Mouse (Mus musculus): ENCODE measurements at regions not wholly inside any gene's neighbourhood (a gene's known extent, or its start where the extent isn't known, plus 50 kb on each side); places are given as distances from the start of the nearest gene placed in this dataset.

- Histone ChIP-seq H3K9me3 (no peaks in the 10 kb centered on the region), H3K27me3 (replicated peaks) (no peaks in the 10 kb centered on the region), H3K27ac (no peak overlapping the region), H3K4me3 (replicated peaks) (no peak overlapping the region), H3K4me2 (replicated peaks) (no peak overlapping the region), H3K4me1 (replicated peaks) (no peaks in the 10 kb centered on the region), H3K36me3 (no peaks in the 10 kb centered on the region), H3K9ac (no peak overlapping the region)
- 43% methylated on average over 4 of the region's 4 CpGs for WGBS
- ATAC-seq: no peak
Observed at GRCm38 (mm10) chr11:40394283-40394758, 300.7 kb downstream of the Mat2b start.

GRCm38 (mm10) chr11:40380696-40381095 is 314.3 kb downstream of the Mat2b start:
- Histone ChIP-seq H3K9ac (no peak overlapping the region), H3K27me3 (replicated peaks) (no peaks in the 10 kb centered on the region), H3K36me3 (no peaks in the 10 kb centered on the region), H3K4me3 (replicated peaks) (no peak overlapping the region), H3K4me2 (replicated peaks) (no peak overlapping the region), H3K4me1 (replicated peaks) (no peaks in the 10 kb centered on the region), H3K9me3 (no peaks in the 10 kb centered on the region), H3K27ac (no peak overlapping the region)
- WGBS: 84% methylated on average over 3 of the region's 3 CpGs
- ATAC-seq: no peak

- Histone ChIP-seq H3K4me2 (replicated peaks) (no peak overlapping the region), H3K27me3 (replicated peaks) (no peaks in the 10 kb centered on the region), H3K9me3 (no peaks in the 10 kb centered on the region), H3K4me3 (replicated peaks) (no peak overlapping the region), H3K27ac (no peak overlapping the region), H3K4me1 (replicated peaks) (no peaks in the 10 kb centered on the region), H3K36me3 (no peaks in the 10 kb centered on the region), H3K9ac (no peak overlapping the region)
- WGBS: 84% methylated on average over 2 of the region's 2 CpGs
- ATAC-seq: no peak
Observed at GRCm38 (mm10) chr11:40371696-40372095, 323.3 kb downstream of the Mat2b start.

GRCm38 (mm10) chr11:40366573-40366972 is 328.4 kb downstream of the Mat2b start:
- Histone ChIP-seq H3K9me3 (no peaks in the 10 kb centered on the region), H3K4me3 (replicated peaks) (no peak overlapping the region), H3K36me3 (no peaks in the 10 kb centered on the region), H3K27me3 (replicated peaks) (no peaks in the 10 kb centered on the region), H3K27ac (no peak overlapping the region), H3K4me1 (replicated peaks) (no peaks in the 10 kb centered on the region), H3K9ac (no peak overlapping the region), H3K4me2 (replicated peaks) (no peak overlapping the region)
- ATAC-seq: no peak

- H3K36me3 ChIP-seq: no peaks in the 10 kb centered on the region
- H3K9me3 ChIP-seq: no peaks in the 10 kb centered on the region
- H3K27me3 ChIP-seq (replicated peaks): no peaks in the 10 kb centered on the region
- ATAC-seq: no peak
- H3K9ac ChIP-seq: no peak overlapping the region
- H3K4me3 ChIP-seq (replicated peaks): no peak overlapping the region
- H3K4me2 ChIP-seq (replicated peaks): no peak overlapping the region
- no peak overlapping the region for H3K27ac ChIP-seq
- WGBS: 57% methylated on average over 2 of the region's 2 CpGs
- H3K4me1 ChIP-seq (replicated peaks): no peaks in the 10 kb centered on the region
Observed at GRCm38 (mm10) chr11:40362530-40363185, 332.3 kb downstream of the Mat2b start.

All from intestine, embryonic 15.5 days (tissue).